Mouse (Mus musculus): ENCODE measurements around the gene Specc1.

Gene Specc1

DNA sequence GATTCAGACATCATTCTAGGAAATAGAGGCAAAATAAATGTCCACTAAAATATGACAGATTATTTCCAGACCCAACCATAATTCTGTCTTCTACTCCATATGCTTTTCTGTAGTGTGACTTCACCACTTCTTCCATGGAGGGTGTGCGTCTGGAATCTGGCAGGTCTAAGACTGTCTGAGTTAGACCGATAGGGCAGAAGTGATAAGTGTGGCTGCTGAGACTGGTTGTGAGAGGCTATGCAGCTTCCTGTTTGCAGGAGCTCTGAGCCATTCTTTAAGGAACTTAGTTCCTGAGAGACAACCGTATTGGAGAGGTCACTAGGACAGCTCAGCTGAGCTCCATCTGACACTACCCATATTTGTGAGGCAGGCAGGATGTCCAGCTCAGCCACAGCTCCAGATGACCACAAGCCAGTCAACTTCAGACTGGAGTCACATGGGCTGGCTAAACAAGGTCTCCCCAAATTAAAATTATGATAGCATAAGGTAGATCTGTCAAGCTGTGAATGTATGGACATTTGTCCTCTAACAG is 146.9 kb downstream of the Specc1 start:
- DNase-seq (ENCODE audit: low spot score) = no peak

DNA sequence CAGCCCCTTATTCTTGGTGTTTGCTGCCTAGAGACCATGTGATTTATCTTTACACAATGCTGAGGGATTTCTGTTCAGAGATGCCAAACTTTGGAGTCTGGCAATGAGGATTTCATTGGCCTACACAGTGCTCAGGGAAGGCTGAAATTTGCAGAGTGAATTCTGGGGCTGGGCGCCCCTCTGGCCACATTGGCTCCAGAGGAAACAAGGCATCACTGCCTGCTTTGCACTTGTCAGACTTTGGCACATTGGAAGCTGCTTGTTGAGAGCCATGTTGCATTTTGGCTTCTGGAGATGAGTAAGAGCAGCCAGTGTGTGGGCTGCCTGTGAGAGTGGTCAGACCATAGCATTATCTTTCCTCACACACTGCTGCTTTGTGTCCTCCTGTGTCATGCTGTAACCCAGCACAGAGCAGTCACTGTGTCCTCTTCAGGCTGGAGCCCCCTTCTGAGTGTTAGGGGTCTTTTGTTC is 149.9 kb downstream of the Specc1 start:
- peak; percentile 50 for DNase-seq (ENCODE audit: low spot score)

DNA sequence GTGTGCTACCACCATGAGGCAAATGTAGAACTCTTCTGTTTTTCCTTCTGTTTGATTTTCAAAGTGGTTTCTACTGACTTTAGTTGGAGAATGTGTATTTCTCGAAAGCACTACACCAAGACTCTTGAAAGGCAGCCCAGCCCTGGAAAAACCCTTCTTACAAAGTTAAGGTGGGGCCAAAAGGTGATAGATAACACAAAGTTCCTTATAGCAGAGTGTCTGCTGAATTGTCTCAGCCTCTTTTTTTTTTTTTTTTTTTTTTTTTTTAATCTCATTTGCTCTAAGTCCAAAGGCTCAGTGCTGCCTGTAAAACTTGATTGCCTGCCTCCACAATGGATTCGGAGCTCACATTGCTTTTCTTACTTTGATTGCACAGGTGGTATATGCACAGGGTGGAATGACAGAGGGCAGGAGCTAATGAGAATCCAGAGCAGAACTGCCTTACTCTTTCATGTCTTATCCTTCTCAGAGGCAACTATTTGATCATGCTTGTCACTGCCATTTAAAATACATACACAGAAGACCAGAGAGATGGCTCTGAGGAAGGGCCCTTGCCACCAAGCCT is 150.8 kb downstream of the Specc1 start:
- no peak for DNase-seq (ENCODE audit: low spot score)

DNA sequence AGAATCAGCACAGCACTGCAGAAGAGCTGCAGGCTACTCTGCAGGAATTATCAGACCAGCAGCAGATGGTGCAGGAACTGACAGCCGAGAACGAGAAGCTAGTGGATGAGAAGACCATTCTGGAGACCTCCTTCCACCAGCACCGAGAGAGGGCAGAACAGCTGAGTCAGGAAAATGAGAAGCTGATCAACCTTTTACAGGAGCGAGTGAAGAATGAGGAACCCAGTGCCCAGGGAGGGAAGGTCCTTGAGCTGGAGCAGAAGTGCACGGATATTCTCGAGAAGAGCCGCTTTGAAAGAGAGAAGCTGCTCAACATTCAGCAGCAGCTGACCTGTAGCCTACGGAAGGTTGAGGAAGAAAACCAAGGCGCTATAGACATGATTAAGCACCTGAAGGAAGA is 162.0 kb downstream of the Specc1 start:
- DNase-seq (ENCODE audit: low spot score) = no peak

DNA sequence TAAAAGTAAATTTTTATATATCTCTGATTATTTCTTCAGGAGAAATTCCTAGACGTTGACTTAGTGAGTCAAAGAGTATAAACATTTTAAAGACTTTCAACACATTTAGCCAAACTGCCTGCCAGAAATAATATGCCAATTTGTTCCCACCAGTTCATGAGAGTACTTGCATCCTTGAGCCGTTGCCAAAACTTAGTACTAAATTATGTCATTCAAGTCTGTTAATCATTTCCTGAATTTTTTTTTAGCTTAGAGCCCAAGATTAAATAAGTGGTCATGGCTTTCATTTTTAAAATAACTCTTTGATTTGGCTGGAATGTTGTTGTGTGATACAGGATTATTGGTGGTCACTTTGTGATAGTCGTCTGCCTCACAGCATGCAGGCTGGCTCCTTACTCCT is 163.3 kb downstream of the Specc1 start:
- no peak for DNase-seq (ENCODE audit: low spot score)

DNA sequence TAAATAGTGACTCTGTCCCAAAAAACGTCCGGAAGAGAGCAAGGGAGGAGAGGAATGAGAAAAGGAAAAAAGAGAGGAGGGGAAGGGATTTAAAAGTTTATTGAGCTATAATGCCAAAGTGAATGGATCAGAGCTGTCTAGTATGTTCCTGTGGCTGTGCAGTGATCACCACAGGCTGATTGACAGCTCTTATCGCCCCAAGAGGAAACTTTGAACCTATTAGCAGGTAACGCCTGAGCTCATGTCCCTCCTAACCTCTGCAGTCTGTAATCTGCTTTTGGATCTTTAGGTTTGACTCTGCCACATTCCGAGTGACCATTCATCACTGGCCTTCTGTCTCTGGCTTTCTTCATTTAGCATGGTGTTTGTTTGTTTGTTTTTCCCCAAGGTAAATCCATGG is 164.8 kb downstream of the Specc1 start:
- no peak for DNase-seq (ENCODE audit: low spot score)

DNA sequence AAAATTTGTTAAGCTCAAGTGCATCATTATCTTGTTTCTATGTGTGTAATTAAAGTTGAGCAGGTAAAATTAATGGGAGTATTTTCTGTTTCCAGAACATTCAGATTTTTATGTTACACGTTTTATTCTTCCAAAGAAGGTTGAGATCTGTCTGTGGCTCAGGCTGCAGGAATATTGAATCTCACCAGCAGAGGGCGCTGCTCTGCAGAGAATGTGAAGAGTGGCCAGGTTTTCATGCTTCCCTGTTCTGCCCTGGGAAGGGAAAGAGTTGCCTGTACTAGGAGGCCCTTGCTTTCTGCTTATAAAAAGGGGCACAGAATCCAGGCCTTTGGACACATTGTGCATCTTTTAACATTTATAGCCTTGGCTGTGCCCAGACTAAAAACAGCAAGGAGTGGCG is 171.1 kb downstream of the Specc1 start:
- peak; percentile 89 for DNase-seq (ENCODE audit: low spot score)

DNA sequence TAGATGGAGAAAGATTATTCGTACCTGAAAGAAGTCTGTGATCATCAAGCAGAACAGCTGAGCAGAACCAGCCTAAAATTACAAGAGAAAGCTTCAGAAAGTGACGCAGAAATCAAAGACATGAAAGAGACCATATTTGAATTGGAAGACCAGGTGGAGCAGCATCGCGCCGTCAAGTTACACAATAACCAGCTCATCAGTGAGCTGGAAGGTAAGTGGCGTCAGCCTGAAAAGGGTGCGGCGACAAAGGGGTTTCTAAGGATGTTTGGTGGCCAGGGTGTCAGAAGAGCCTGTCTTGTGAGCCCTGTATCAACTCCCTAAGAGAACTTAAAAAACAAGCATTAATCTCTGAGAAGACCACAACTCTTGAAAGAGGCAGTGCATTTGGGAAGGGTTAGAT is 171.6 kb downstream of the Specc1 start:
- DNase-seq (ENCODE audit: low spot score) = no peak

DNA sequence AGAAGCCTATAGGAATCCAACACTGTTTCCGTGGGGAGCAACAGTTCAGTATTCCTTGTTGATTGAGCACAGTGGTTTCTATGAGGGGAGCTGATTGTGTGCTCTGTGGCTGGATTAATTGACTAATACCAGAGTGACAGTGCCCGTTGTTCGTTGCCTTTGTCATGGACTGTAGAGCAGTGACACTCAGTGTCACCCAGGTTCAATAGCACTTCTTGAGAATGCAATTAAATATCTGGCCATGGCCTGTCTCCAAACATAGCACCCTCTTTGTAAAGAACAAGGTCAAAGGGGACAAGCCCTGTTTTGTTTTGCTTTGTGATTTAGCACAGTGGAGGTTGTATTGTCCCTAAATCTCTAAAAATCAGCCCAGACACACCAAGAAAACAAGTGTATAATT is 173.6 kb downstream of the Specc1 start:
- DNase-seq (ENCODE audit: low spot score) = no peak

DNA sequence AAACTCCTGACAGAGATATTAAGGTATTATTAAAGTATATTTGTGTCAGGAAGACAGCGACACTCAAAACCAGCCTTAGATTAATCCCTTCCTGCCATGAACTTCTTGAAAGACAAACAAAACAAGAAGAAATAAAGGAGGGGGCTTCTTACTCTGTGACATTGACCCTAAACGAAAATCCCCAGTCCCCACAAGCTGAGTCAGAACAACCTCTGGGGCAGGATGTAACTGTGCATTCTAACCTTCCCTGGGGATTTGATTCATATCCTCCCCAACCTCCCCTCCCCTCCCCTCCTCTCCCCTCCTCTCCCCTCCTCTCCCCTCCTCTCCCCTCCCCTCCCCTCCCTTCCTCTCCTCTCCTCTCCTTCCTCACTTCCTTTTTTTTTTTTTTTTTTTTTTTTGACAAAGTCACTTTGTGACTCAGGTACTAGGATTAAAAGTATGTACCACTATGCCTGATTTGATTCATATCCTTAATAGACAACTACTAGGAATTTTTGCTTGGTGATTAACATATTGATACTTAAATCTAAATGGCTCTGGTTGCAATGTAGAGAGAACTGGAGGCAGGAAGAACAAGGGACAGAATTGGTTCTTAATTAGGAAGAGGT is 174.2 kb downstream of the Specc1 start:
- DNase-seq (ENCODE audit: low spot score) = no peak

DNA sequence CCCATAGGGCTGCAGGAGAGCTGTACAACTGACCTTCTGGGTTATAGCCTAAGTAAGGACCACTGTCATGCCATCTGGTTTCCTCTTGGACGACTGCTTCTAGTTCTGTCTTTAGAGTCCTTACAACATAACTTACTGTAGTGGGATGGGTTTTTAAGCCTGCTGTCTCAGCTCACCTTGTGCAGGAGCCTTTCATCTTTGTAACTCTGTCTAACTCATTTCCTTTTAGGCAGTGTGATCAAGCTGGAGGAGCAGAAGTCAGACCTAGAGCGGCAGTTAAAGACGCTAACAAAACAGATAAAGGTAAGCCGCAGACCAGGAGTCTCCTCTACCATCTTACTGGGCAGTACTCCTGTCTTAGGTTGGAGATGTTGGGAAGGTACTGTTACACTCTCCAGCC is 175.0 kb downstream of the Specc1 start:
- DNase-seq (ENCODE audit: low spot score) = no peak

DNA sequence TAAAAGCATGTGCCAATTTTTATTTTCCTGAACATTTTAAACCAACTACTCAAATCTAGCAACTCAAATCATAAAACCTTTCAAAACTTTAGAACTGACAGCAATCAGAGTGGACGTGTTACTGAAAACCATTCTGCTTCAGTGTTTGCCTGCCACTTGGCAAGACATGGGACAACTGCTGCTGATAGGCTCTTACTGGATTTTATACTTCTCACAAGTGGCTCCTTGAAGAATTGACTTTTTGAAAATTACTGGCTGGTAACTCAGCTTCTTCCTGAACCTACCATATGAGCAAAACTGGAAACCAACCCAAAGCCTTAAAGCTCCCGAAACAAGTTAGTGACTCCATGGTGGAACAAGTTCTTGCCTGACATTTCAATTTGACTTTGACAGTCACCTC is 177.6 kb downstream of the Specc1 start:
- no peak for DNase-seq (ENCODE audit: low spot score)

DNA sequence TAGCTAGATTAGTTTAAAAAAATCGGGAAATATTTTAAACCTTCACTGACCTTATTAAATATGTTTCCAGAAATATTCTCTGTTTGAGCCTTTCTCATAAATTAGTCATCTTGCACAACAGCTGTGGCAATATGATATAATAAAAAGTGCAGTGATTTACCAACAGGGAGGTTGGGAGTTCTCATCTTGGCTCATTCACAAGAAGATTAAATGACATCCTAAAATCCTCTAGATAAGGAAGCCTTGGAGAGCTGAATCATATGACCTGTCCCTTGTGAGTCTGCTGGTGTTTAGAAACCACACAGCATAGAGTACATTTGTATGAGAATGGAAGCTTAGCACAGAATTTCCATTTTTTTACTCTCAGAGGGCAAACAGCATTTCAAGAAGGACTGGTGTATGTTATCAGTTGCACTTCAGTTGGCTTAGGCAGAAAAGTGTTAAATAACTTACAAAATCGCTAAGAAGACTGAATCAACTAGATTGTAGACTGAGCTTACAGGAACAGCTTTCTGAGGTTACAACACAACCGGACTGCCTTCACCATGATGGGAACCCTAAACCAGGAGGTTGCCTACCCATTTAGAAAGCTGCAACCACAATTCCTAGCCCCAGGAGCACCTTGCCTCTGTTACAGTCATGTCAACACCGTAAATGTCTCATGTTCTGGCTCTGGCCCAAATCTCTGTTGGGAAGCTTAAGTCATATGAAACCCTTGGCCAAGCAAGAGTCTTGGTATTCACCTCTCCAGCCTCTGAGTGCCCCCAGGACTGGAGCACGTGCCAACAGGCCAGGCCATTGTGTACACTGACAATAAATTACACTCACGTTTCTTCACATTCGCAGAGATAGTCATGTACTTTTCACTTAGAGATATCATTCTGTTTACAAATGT is 188.9 kb downstream of the Specc1 start:
- no peak for DNase-seq (ENCODE audit: low spot score)

DNA sequence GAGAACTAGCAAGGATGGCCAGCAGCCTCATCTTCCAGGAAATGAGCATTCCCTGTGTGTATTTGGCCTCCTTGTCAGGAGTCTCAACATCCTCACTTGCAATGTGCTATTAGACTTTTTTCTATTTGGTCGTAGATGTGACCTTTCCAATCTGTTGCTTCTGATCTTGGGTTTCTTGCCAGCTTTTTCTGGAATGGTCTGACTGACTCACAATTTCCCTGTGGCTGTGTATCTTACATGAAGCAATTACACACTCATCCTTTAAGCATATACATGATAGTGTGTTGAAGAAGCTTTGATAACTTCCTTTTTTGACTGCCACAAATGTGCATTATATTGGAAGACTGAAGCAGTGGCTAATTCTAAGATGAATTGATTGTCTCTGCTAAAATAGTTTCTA is 190.1 kb downstream of the Specc1 start:
- no peak for DNase-seq (ENCODE audit: low spot score)

DNA sequence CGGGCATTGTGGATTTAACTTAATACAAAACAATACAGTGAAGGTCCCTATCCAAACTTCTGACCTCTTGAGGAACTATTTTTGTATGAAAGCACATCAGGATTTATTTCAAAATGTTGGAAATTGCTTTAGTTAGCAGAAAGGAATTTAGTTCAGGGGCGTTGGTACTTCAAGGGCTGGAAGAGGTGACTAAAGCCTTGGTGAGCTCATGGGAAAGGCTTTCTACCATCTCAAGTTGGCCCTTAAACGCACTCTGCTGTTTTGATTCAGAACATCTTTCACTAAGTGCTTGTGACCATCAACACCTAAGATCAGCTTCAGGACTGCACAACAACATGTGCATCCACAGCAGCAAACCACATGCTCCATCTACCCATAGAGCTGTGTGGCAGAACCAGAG is 191.5 kb downstream of the Specc1 start:
- DNase-seq (ENCODE audit: low spot score) = no peak

DNA sequence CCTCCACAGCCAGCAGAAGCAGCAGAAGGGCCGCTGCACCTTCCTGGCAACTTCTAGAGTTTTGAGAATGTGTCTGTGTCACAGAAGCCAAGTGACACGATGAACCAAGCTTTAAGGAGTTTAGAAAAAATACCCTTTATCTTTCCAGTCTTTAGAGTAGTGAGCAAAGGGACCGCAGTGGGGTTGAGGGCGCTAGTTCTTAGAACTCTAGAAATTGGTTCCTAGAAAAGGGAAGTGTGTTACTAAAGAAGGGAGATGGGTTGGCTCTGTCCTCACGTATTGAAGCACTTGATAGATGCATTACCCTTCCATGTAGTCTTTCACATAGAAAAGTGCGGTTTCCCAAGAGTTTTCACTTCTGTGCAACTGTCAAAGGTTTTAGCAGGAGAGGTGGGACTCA is 191.9 kb downstream of the Specc1 start:
- no peak for DNase-seq (ENCODE audit: low spot score)

DNA sequence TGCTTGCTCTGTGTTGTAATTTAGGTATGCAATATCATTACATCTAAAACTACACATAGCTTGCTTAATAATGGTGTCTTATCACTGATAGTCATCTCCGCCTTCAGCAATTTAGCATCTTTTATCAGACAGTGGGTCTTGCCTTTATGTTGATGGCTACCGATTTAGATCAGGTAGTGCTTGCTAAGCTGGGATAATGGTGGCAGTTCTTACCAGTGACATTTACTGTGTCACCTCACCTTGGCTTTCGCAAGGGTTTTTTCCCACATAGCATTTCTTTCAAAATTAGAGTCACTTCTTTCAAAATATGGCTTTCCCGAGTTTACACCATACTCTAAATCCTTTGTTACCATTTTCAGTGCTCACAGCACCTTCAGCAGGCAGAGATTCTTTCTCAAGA is 196.5 kb downstream of the Specc1 start:
- no peak for DNase-seq (ENCODE audit: low spot score)

DNA sequence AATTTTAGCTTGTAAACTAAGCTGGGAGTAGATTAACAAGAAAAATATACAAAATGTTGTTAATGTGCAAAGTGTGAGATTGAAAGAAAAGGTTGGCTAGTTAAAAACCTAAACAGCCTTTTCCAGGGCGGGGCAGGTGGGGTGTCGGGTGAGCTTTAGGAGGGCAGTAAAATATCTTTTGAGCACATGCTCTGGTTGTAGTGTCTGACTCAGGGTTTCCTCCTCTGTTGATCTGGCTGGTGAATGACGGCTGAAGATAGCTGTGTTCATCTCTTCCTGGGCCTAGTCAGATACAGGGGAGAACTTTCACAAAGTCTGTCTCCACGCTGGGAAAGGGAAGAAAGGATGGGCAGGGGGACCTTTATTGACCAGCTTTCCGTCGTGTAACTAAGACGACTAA is 203.2 kb downstream of the Specc1 start:
- DNase-seq (ENCODE audit: low spot score) = no peak

DNA sequence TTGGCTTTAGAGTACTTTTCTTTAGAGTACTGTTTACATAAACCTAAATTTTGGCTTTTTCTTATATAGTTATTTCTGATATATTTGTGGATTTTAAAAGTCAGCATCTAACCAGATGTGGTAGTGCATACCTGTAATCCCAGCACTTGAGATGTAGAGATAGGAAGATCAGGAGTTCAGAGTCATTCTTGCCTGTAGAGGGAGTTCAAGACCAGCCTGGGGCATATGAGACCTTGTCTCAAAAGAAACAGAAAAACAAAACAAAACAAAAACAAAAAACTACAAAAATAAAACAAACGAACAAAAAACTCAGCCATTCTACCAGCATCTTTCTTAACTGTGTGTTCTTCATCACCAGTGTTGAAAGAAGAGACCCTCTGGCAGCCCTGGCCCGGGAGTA is 204.9 kb downstream of the Specc1 start:
- DNase-seq (ENCODE audit: low spot score) = no peak

DNA sequence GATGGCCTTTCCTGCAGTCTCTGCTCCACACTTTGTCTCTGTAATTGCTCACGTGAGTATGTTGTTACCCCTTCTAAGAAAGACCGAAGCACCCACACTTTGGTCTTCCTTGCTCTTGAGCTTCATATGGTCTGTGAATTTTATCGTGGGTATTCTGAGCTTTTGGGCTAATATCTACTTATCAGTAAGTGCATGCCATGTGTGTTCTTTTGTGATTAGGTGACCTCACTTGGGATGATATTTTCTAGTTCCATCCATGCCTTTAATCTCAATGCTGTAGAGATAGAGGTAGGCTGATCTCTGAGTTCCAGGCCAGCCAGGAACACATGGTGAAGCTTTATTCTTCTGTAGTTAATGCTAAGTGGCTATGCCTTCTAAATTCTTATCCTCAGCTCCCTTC is 207.8 kb downstream of the Specc1 start:
- DNase-seq (ENCODE audit: low spot score) = no peak

DNA sequence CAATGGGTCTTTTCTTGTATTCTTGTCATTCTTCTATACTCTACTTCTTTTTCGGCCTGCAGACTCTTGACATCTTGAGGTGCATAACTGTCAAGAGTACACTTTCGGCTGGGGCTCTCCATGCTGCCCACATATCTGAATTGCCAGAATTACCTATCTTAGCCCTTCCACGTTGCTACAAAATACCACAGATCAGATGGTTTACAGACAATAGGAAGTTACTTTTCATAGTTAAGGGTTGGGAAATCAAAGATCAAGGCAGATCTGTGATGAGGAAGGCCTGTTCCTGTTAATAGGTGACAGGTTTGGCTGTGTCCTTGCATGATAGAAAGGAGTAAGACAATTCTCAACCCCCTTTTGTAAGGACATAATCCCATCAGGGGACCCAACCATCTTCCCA is 209.9 kb downstream of the Specc1 start:
- no peak for DNase-seq (ENCODE audit: low spot score)

DNA sequence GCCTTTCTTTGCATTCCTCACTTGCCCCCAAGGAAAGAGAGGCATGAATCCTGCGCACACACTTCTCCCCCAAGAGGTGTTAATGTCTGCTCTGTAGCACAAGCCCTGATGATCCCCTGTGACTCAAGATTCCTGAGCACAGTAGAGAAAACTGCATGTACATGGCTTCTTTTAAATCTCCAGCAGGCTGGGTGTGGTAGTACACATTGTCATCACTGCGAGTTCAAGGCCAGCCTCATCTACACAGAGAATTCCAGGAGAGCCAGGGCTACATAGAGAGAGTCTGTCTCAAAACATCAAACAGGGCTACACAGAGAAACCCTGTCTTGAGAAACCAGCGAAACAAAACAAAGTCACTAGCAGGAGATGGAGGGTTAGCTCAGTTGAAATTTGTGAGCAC is 211.6 kb downstream of the Specc1 start:
- DNase-seq (ENCODE audit: low spot score) = no peak

Measured in layer of hippocampus, adult 11-12 months (tissue).